Mouse (Mus musculus) spleen, adult 2 months (tissue): Measurements from ENCODE around the gene Agpat4. TPM values are rescaled to one million over a fixed set of nuclear protein-coding genes. Genes with fewer than 3 reads are reported as not detected.

Experiments used
- DNase-seq, 2 experiments: peaks; one replicate each; pipeline versions ENCODE4 v3.0.0 to v3.0.0-alpha.2; 2012 to 2021; ENCODE audit warnings: low spot score in 2 of 2, low read depth in 1 of 2
- H3K27ac ChIP-seq: fragments of 200-500 bp; 2 replicates; pipeline ENCODE4 v1.5.1; 2012; ENCODE audit warnings: low read length, inconsistent platforms; ENCODE audit not compliant: insufficient read depth
- H3K27me3 ChIP-seq: fragments of 200-500 bp; 2 replicates; pipeline ENCODE4 v1.6.1; 2012; ENCODE audit warnings: mild to moderate bottlenecking, moderate library complexity, low read length, inconsistent platforms; ENCODE audit not compliant: control insufficient read depth, insufficient read depth
- H3K36me3 ChIP-seq: fragments of 200-500 bp; 2 replicates; pipeline ENCODE4 v1.6.1; 2012; ENCODE audit warnings: mild to moderate bottlenecking, low read length, inconsistent platforms; ENCODE audit not compliant: control insufficient read depth, insufficient read depth
- H3K4me1 ChIP-seq: fragments of 200-500 bp; 2 replicates; pipeline ENCODE4 v1.6.1; 2011; ENCODE audit warnings: inconsistent platforms; ENCODE audit not compliant: control insufficient read depth, insufficient read depth, insufficient read length
- H3K4me3 ChIP-seq: fragments of 200-500 bp; 2 replicates; pipeline ENCODE4 v1.5.1; 2011; ENCODE audit warnings: mild to moderate bottlenecking, inconsistent platforms; ENCODE audit not compliant: insufficient read depth, insufficient read length; ENCODE audit errors: extremely low read depth
- CTCF ChIP-seq: fragments of 200-500 bp; IDR thresholded peaks from 2 replicates; pipeline ENCODE4 v1.5.1; 2011; ENCODE audit warnings: mild to moderate bottlenecking, inconsistent platforms; ENCODE audit not compliant: insufficient read depth, insufficient read length, insufficient replicate concordance; ENCODE audit errors: extremely low read depth
- POLR2A ChIP-seq: fragments of 200-500 bp; IDR thresholded peaks from 2 replicates; pipeline ENCODE4 v1.6.1; 2011; ENCODE audit warnings: low read depth, low read length, inconsistent platforms
- WGBS: fragments of 180-500 bp; shearing (Covaris S2); methylation state at CpG from one replicate; pipeline ENCODE4 v1.1.7; 2018; 5-methylcytosine and 5-hydroxymethylcytosine counted together
- polyA plus RNA-seq: library from polyadenylated mRNA; depleted of rRNA; stranded (reverse); fragments of >200 nt; gene quantifications from 2 replicates; pipeline ENCODE4 v1.2.3, GENCODE M21; 2012; rRNA removed

Agpat4 gene
- polyA plus RNA-seq, 1 experiment = 14.4 TPM

DNA sequence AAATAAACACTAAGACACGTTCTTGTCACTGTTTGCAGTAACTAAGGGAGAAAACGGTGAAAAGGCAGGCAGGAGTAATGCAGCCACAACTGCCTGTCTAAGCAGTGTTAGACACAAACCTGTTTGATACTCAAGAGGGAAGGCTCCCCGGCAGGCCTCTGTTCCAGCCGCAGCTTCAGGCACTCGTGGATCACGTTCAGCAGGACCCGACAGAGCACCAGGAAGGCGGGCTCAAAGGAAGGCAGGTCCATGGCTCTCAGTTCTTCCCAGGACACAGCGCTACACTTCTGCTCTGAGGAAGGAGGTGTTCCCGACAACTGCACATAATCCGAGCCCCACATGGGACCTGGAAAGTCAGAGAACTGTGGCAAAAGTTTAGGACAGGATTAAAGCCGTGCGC is 145.3 kb downstream of the Agpat4 start:
- no peak for DNase-seq
- Histone ChIP-seq H3K27me3 (no peaks in the 10 kb centered on the region), H3K4me1 (peaks cover 2% of the 10 kb centered on the region; the same call in 1 of the 2 replicates), H3K36me3 (peaks cover 16% of the 10 kb centered on the region), H3K4me3 (no peak overlapping the region), H3K27ac (no peak overlapping the region)
- TF ChIP-seq POLR2A (no peak), CTCF (no peak)
- whole genome bisulfite sequencing = 96% methylated on average over 13 of the region's 13 CpGs

- no peak for DNase-seq
- no peaks in the 10 kb centered on the region for H3K27me3 ChIP-seq
- WGBS = 86% methylated on average over 3 of the region's 3 CpGs
- no peak overlapping the region for H3K27ac ChIP-seq
- TF ChIP-seq CTCF (no peak), POLR2A (no peak)
- no peak overlapping the region for H3K4me3 ChIP-seq
- peaks cover 12% of the 10 kb centered on the region for H3K36me3 ChIP-seq
- peaks cover 2% of the 10 kb centered on the region; the same call in 1 of the 2 replicates for H3K4me1 ChIP-seq
These were observed 145.8 kb downstream of the Agpat4 start for GRCm38 (mm10) chr17:12264293-12264692.

DNA sequence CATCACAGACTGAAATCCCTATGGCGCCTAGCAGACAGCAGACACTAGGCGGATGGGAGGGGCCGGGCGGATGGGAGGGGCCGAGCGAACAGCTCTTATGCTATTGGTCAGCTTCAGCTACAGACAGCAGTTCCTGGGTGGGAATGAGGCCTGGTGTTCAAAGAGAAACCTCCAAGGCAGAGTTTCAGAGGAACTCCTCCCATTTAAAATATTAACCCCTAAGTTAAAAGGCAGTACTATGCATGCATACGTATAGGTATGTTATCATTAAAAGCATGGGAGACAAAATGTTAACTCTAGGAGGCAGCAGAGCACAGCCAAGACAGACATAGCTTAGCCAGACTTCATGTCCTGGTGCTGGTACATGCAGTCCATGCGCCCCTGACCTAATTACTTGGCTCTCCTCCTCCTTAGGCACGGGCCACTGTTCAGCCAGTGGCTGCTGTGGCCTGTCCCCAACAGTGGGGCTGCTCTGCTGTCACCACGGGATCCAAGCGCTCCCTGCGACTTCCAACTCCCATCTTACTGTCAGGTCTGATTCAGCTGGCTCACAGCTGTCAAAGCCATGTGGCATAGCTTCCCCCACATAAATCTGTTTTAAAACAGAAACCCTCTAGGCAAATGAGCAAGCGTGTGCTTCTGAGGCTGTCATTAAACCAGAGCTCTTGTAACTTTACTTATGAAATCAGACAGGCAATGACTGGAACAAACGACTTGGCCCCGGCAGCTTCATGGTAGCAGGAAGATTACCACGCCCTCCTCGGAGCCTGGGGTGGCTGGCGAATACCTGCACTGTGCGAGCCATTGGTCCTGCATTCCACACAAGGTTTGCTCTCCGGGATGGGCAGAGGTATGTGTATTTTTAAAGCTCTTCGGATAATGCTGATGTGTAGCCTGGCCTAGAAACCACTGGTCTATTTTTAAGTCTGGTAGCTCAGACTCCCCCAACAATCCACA is 147.7 kb downstream of the Agpat4 start:
- DNase-seq = no peak
- no peak overlapping the region for H3K4me3 ChIP-seq
- H3K4me1 ChIP-seq = peaks cover 2% of the 10 kb centered on the region; the same call in 1 of the 2 replicates
- H3K27ac ChIP-seq = no peak overlapping the region
- peaks cover 10% of the 10 kb centered on the region for H3K36me3 ChIP-seq
- TF ChIP-seq CTCF = no peak
- no peak for TF ChIP-seq POLR2A
- H3K27me3 ChIP-seq = no peaks in the 10 kb centered on the region
- 74% methylated on average over 21 of the region's 21 CpGs for WGBS

- no peaks in the 10 kb centered on the region for H3K27me3 ChIP-seq
- H3K36me3 ChIP-seq = peaks cover 17% of the 10 kb centered on the region
- H3K4me1 ChIP-seq = peaks cover 2% of the 10 kb centered on the region; the same call in 1 of the 2 replicates
- TF ChIP-seq CTCF (no peak), POLR2A (no peak)
- no peak overlapping the region for H3K4me3 ChIP-seq
- WGBS = 68% methylated on average over 4 of the region's 4 CpGs
- DNase-seq = no peak
- H3K27ac ChIP-seq = no peak overlapping the region
These were observed 149.6 kb downstream of the Agpat4 start for GRCm38 (mm10) chr17:12268091-12268490.

- no peak for DNase-seq
These were observed 150.0 kb downstream of the Agpat4 start for GRCm38 (mm10) chr17:12268538-12268937.

More at GRCm38 (mm10) chr17:12268538-12268937, 150.0 kb downstream of the Agpat4 start:
- peaks cover 2% of the 10 kb centered on the region; the same call in 1 of the 2 replicates for H3K4me1 ChIP-seq
- no peak overlapping the region for H3K4me3 ChIP-seq
- H3K36me3 ChIP-seq = peaks cover 17% of the 10 kb centered on the region
- no peak overlapping the region for H3K27ac ChIP-seq
- 53% methylated on average over 10 of the region's 10 CpGs for WGBS
- TF ChIP-seq CTCF = no peak
- H3K27me3 ChIP-seq = no peaks in the 10 kb centered on the region

Other genes with a start within 250 kb of the Agpat4 start
- gene Map3k4, start 200.1 kb downstream of the Agpat4 start, polyA plus RNA-seq = 18.4 and 35.1 TPM in 2 replicates